Mouse (Mus musculus) embryonic facial prominence, embryonic 11.5 days (tissue): ENCODE results near the gene Rbm47. TPM values are rescaled to one million over a fixed set of nuclear protein-coding genes. Genes with fewer than 3 reads are reported as not detected.
"Not testable (repeated sequence)": the region's sequence is repeated elsewhere in the genome, so short reads cannot be mapped to it uniquely, and the experiment has no call there.

ENCODE experiments used
- ATAC-seq: fragments of 200-750 bp; cut with Nextera tagmentation; replicated peaks from 2 replicates; pipeline ENCODE4 v1.8.0; 2017; ENCODE audit warnings: low read depth; ENCODE audit not compliant: insufficient number of reproducible peaks, low FRiP score, low TSS enrichment
- DNase-seq: peaks from one replicate; pipeline ENCODE4 v3.0.0-alpha.2; 2015; ENCODE audit warnings: low spot score
- H3K27ac ChIP-seq: fragments of 300-500 bp; sonication (generic); replicated peaks from 2 replicates; pipeline ENCODE4 v1.5.1; 2014; ENCODE audit warnings: mild to moderate bottlenecking, low read depth, low read length, control low read depth
- H3K27me3 ChIP-seq: fragments of 300-500 bp; sonication (generic); 2 replicates; pipeline ENCODE4 v1.6.1; 2014; ENCODE audit warnings: mild to moderate bottlenecking, low read length, moderate library complexity, mixed read lengths; ENCODE audit not compliant: control insufficient read depth, insufficient read depth
- H3K36me3 ChIP-seq: fragments of 300-500 bp; sonication (generic); replicated peaks from 2 replicates; pipeline ENCODE4 v1.6.1; 2014; ENCODE audit warnings: low read depth, mild to moderate bottlenecking, low read length, moderate library complexity, mixed read lengths; ENCODE audit not compliant: control insufficient read depth, insufficient read depth
- H3K4me1 ChIP-seq: fragments of 300-500 bp; sonication (generic); 2 replicates; pipeline ENCODE4 v1.6.1; 2014; ENCODE audit warnings: low read length, mixed read lengths; ENCODE audit not compliant: control insufficient read depth, insufficient read depth
- H3K4me2 ChIP-seq: fragments of 300-500 bp; sonication (generic); 2 replicates; pipeline ENCODE4 v1.6.1; 2014; ENCODE audit warnings: low read depth, mild to moderate bottlenecking, control low read depth, low read length, moderate library complexity
- H3K4me3 ChIP-seq: fragments of 300-500 bp; sonication (generic); 2 replicates; pipeline ENCODE4 v1.5.1; 2014; ENCODE audit warnings: low read depth, low read length, control low read depth
- H3K9ac ChIP-seq: fragments of 300-500 bp; sonication (generic); replicated peaks from 2 replicates; pipeline ENCODE4 v1.6.1; 2014; ENCODE audit warnings: mild to moderate bottlenecking, control low read depth, low read length
- H3K9me3 ChIP-seq: fragments of 300-500 bp; sonication (generic); replicated peaks from 2 replicates; pipeline ENCODE4 v1.6.1; 2016; ENCODE audit warnings: mild to moderate bottlenecking, low read length, inconsistent platforms, mixed read lengths; ENCODE audit not compliant: control insufficient read depth
- WGBS: fragments of 180-500 bp; shearing (Covaris S2); extraction: QIAGEN DNeasy Blood & Tissue Kit; methylation state at CpG from one replicate; pipeline ENCODE4 v1.1.7; 2014; 5-methylcytosine and 5-hydroxymethylcytosine counted together
- polyA plus RNA-seq: library from polyadenylated mRNA; unstranded; fragments of >200 nt; fragmentation: Nextera tagmentation; extraction: Ambion mirVana; gene quantifications from 2 replicates; pipeline ENCODE4 v1.2.1, GENCODE M21; 2014

Gene Rbm47
- polyA plus RNA-seq, 1 experiment from 2014 or later, result 2.9 TPM

DNA sequence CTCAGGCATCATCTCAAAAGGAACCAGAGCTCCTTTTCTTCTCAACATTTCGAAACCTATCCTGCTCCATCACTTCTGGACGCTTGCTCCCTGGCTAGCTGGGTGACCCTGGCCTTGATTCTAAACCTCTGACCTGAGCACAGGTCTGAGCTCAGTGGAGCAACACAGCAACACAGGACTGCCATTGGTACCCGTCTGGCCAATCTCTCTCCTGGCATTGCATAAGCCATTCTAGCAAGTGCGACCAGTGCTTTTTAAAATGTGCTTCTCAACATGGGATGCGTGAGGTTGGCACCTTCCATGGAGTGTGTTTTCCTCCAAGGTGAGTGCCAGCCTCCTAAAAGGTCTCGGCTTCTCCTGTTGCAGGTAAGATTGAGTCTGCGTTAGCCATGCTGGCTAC is 173.8 kb downstream of the Rbm47 start:
- WGBS, result 94% methylated on average over 7 of the region's 7 CpGs
- DNase-seq, result no peak
- Histone ChIP-seq H3K4me1 (no peaks in the 10 kb centered on the region), H3K27me3 (no peaks in the 10 kb centered on the region), H3K9ac (no peak overlapping the region), H3K9me3 (no peaks in the 10 kb centered on the region), H3K4me3 (no peak overlapping the region), H3K36me3 (no peaks in the 10 kb centered on the region), H3K27ac (no peak overlapping the region), H3K4me2 (no peak overlapping the region)
- no peak for ATAC-seq

DNA sequence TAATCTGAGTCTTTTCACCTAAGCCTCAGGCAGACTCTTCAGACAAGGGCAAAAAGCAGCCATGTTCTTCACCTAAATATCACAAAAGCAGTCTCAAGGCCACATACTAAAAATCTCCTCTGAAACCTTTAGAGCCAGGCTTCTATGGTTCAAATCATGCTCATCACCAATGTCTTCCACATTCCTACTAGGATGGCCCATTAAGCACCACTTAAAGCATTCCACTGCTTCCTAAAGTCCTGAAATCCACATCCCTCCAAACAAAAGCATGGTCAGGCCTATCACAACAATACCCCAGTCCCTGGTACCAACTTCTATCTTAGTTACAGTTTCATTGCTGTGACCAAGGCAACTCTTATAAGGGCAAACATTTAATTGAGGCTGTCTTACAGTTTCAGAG is 175.1 kb downstream of the Rbm47 start:
- no peak overlapping the region for H3K9ac ChIP-seq
- no peak overlapping the region for H3K4me3 ChIP-seq
- no peaks in the 10 kb centered on the region for H3K27me3 ChIP-seq
- H3K4me1 ChIP-seq, result no peaks in the 10 kb centered on the region
- no peaks in the 10 kb centered on the region for H3K36me3 ChIP-seq
- H3K27ac ChIP-seq, result no peak overlapping the region
- ATAC-seq, result no peak
- no peaks in the 10 kb centered on the region for H3K9me3 ChIP-seq
- no peak for DNase-seq
- H3K4me2 ChIP-seq, result no peak overlapping the region

DNA sequence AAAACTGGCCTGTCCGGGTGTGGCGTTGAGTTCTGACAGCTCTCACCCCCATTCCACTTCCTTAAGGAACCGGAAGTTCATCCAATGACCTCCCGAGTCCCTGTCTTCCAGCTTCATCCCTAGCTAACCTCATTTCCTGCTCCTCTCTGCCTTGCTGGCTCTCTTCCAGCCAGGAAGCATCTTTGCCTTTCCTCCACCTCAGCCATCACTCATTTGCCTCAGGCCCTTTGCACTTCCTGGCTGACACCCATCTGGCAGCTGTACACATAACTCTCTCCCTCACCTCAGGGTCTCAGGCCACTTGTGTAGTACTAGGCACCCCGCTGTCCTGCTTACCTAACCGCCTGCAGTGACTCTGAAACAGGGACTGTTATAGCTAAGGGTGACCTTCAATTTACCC is 178.3 kb downstream of the Rbm47 start:
- Histone ChIP-seq H3K4me1 (no peaks in the 10 kb centered on the region), H3K27ac (no peak overlapping the region), H3K27me3 (no peaks in the 10 kb centered on the region), H3K36me3 (no peaks in the 10 kb centered on the region), H3K4me2 (no peak overlapping the region), H3K4me3 (no peak overlapping the region), H3K9ac (no peak overlapping the region), H3K9me3 (no peaks in the 10 kb centered on the region)
- DNase-seq (no peak), ATAC-seq (no peak)
- 69% methylated on average over 6 of the region's 6 CpGs for WGBS

DNA sequence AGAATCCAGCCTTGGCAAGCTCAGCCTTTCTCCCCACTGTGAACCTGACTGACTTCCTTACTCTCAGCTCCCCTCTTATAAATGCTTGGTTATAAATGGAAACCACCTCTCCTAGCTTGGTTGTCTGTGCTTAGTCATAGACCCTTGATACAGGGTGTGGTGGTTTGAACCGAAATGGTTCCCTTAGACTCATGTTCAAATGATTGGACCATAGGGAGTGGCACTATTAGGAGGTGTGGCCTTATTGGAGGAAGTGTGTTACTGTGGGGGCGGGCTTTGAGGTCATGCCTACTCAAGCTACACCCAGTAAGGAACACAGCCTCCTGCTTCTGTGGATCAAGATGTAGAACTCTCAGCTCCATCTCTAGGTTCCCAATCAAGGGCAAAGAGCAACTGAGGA is 181.7 kb downstream of the Rbm47 start:
- Histone ChIP-seq H3K27ac (no peak overlapping the region), H3K36me3 (no peaks in the 10 kb centered on the region), H3K9me3 (no peaks in the 10 kb centered on the region), H3K9ac (no peak overlapping the region), H3K4me1 (no peaks in the 10 kb centered on the region), H3K4me3 (no peak overlapping the region), H3K4me2 (no peak overlapping the region), H3K27me3 (no peaks in the 10 kb centered on the region)
- 78% methylated on average over 2 of the region's 2 CpGs for WGBS
- DNase-seq (no peak), ATAC-seq (no peak)

DNA sequence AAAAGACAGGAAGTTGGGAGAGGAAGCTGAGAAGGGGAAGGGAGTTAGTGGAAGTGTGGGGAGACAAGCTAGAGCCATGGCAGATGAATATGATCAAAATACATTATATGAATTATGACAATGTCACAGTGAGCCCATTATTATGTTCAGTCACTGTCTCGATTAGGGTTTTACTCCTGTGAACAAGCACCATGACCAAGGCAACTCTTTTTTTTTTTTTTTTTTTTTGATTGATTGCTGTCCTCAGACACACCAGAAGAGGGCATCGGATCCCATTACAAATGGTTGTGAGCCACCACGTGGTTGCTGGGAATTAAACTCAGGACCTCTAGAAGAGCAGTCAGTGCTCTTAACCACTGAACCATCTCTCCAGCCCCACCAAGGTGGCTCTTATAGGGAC is 185.9 kb downstream of the Rbm47 start:
- not testable (repeated sequence) for H3K4me1 ChIP-seq, H3K27me3 ChIP-seq, ATAC-seq, H3K4me3 ChIP-seq, H3K27ac ChIP-seq, H3K36me3 ChIP-seq, H3K9me3 ChIP-seq, H3K9ac ChIP-seq, H3K4me2 ChIP-seq, DNase-seq
- 66% methylated on average over 3 of the region's 3 CpGs for WGBS

DNA sequence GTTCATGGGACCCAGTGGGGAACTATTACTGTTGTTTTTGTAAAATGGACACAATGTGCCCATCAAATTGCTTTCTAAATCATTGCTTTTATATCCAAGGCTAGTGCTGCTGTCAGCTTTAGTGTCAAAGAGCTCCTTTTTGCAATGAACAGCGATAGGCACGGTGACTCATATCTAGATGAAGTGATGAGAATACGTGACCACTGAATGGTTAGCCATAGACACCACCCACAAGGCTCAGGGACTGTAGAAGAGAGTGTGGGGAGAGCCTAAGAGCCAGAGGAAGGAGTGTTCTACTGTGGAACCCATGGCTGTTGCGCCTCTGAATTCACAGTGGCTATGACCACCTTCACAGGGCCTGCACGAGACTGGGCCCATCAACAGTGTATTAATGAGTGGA is 186.5 kb downstream of the Rbm47 start:
- Histone ChIP-seq H3K4me3 (no peak overlapping the region), H3K36me3 (no peaks in the 10 kb centered on the region), H3K9ac (no peak overlapping the region), H3K4me2 (no peak overlapping the region), H3K27me3 (no peaks in the 10 kb centered on the region), H3K9me3 (no peaks in the 10 kb centered on the region), H3K4me1 (no peaks in the 10 kb centered on the region), H3K27ac (no peak overlapping the region)
- DNase-seq, result no peak
- ATAC-seq, result no peak
- WGBS, result 91% methylated on average over 5 of the region's 5 CpGs

DNA sequence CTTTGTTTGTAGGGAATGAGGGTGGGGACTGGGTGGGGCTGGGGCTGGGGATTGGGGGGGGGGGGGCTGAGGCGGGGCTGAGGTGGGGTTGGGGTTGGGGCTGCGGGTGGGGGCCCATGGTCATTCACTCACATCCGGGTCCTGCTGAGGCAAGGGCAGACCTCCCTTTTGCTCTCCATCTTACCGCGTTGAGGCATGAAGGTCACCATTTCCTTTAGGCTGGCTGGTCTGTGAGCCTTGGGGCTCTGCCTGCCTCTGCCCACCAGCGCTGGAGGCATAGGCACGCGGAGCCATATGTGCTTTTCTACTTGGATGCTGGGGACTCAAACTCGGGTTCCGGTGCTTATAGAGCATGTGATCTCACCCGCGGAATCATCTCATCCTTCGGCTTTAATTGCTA is 197.2 kb downstream of the Rbm47 start:
- Histone ChIP-seq H3K9me3 (no peaks in the 10 kb centered on the region), H3K4me3 (no peak overlapping the region), H3K9ac (no peak overlapping the region), H3K27ac (no peak overlapping the region), H3K4me2 (no peak overlapping the region), H3K27me3 (no peaks in the 10 kb centered on the region), H3K36me3 (no peaks in the 10 kb centered on the region), H3K4me1 (no peaks in the 10 kb centered on the region)
- DNase-seq (no peak), ATAC-seq (no peak)
- 92% methylated on average over 13 of the region's 13 CpGs for WGBS

DNA sequence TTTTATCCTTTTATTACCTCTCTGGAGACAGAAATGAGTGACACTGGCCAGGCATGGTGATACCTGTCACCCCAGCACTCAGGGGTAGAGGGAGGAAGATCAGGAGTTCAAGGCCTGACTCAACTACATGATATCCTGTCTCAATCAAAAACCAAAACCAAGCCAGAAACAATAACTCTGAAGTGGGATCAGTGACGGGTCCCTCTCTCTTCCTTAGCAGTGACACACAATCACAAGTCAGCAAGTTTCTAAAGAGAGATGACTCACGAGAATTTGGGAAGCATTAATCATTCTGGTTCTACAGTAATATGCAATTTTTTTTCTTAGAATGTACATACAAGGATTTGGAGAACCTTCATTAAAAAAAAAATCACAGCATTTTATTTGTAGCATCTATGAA is 199.7 kb downstream of the Rbm47 start:
- Histone ChIP-seq H3K4me2 (no peak overlapping the region), H3K9me3 (no peaks in the 10 kb centered on the region), H3K9ac (no peak overlapping the region), H3K36me3 (no peaks in the 10 kb centered on the region), H3K27ac (no peak overlapping the region), H3K4me3 (no peak overlapping the region), H3K4me1 (no peaks in the 10 kb centered on the region), H3K27me3 (no peaks in the 10 kb centered on the region)
- ATAC-seq (no peak), DNase-seq (no peak)
- 76% methylated on average over 2 of the region's 2 CpGs for WGBS

DNA sequence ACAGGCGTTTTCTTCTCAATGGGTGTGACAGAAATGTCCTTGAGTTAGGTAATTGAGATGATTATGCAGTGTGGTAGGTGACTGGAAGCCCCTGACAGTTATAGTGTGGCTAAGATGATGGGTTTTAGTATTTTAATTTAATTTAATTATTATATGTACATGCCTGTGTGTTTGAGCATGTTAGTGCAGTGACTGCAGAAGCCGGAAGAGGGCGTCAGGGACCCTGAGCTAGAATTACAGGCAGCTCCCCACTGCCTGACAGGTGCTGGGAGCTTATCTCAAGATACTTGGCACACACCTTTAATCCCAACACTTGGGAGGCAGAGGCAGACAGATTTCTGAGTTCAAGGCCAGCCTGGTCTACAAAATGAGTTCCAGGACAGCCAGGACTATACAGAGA is 204.9 kb downstream of the Rbm47 start:
- DNase-seq (no peak), ATAC-seq (no peak)
- no peak overlapping the region for H3K9ac ChIP-seq
- H3K9me3 ChIP-seq, result no peaks in the 10 kb centered on the region
- H3K27me3 ChIP-seq, result no peaks in the 10 kb centered on the region
- no peaks in the 10 kb centered on the region for H3K36me3 ChIP-seq
- H3K4me3 ChIP-seq, result no peak overlapping the region
- 91% methylated on average over 3 of the region's 3 CpGs for WGBS
- H3K27ac ChIP-seq, result no peak overlapping the region
- H3K4me2 ChIP-seq, result no peak overlapping the region
- no peaks in the 10 kb centered on the region for H3K4me1 ChIP-seq
